Mouse (Mus musculus) embryonic fibroblast, embryonic 13.5 days (primary cell): ENCODE data around the gene Tenm4. TPM values are rescaled to one million over a fixed set of nuclear protein-coding genes. Genes with fewer than 3 reads are reported as not detected.

Source experiments
- H3K27ac ChIP-seq: 2 replicates; pipeline ENCODE4 v1.5.1; 2012; ENCODE audit warnings: low read length, control low read depth, inconsistent platforms; ENCODE audit not compliant: insufficient read depth
- H3K4me1 ChIP-seq: 2 replicates; pipeline ENCODE4 v1.6.1; 2011; ENCODE audit warnings: low read length; ENCODE audit not compliant: control insufficient read depth, insufficient read depth
- H3K4me3 ChIP-seq: 2 replicates; pipeline ENCODE4 v1.5.1; 2011; ENCODE audit warnings: mild to moderate bottlenecking, control low read depth, low read length; ENCODE audit not compliant: insufficient read depth
- CTCF ChIP-seq: IDR thresholded peaks from 2 replicates; pipeline ENCODE4 v1.5.1; 2011; ENCODE audit warnings: mild to moderate bottlenecking, control low read depth, low read length, moderate library complexity, borderline replicate concordance; ENCODE audit not compliant: insufficient read depth
- POLR2A ChIP-seq: IDR thresholded peaks from 2 replicates; pipeline ENCODE4 v1.6.1; 2011; ENCODE audit warnings: low read depth, mild to moderate bottlenecking, control low read depth, low read length, moderate library complexity
- polyA plus RNA-seq: library from polyadenylated mRNA; stranded (reverse); fragments of >200 nt; gene quantifications from 2 replicates; pipeline ENCODE4 v1.2.4, GENCODE M21; 2011; ENCODE audit warnings: low read depth; ENCODE audit not compliant: missing spikeins, insufficient read length

Gene Tenm4
- polyA plus RNA-seq, 1 experiment, result 17.3 TPM

DNA sequence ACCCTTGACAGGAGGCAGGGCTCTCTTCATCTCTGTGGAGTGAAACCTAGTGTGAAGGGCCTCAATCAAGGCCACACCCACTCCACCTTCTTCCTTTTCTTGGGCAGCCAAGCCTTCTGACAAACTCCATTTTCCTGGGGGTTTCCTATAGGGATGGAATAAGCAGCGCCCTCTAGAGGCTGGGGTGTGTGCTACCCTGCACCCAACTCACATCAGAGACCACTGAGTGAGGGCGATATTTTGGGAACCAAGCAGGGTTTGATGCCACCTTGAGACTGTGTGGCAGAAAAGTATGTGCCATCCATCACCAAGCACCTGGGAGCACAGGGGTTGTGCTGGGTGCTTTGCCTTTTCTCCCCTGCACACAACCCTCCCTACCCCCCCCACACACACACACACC, 483.2 kb downstream of the Tenm4 start:
- TF ChIP-seq POLR2A (no peak), CTCF (no peak)
- 0 out of 2 replicates have a peak, but pooled peaks cover 2% of the 10 kb centered on the region for H3K4me1 ChIP-seq
- H3K4me3 ChIP-seq, result no peak overlapping the region
- H3K27ac ChIP-seq, result no peak overlapping the region

DNA sequence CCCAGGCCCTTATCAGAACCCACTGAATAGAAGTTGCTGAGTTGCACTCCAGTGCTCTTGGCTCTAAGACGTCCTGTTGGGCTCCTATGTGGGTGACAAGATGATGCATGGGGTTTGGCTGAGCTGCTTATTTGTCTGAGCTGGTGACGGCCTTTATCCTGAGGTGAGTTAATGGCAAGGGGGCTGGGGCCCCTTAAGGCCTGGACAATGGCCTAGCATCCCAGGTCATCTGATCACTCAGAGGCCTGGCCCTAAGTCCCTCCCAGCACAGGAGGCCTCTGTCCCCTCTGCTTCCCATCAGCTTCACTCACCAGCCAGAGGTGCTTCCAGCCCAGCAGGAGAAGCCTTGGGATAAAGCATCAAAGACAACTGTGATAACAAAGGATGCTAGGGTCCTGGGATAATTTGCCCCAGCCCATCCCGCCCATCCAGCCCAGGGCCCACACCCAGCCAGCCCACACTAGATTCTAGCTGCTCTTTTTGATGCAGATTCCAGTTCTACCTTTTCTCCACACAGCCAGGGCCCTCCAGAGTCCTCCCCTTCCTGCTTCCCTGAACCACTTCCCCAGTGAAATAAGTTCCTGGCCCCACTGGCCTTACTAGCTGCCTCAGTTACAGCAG, 484.2 kb downstream of the Tenm4 start:
- Histone ChIP-seq H3K27ac (no peak overlapping the region), H3K4me3 (no peak overlapping the region), H3K4me1 (0 out of 2 replicates have a peak, but pooled peaks cover 2% of the 10 kb centered on the region)
- TF ChIP-seq CTCF, result no peak
- no peak for TF ChIP-seq POLR2A

DNA sequence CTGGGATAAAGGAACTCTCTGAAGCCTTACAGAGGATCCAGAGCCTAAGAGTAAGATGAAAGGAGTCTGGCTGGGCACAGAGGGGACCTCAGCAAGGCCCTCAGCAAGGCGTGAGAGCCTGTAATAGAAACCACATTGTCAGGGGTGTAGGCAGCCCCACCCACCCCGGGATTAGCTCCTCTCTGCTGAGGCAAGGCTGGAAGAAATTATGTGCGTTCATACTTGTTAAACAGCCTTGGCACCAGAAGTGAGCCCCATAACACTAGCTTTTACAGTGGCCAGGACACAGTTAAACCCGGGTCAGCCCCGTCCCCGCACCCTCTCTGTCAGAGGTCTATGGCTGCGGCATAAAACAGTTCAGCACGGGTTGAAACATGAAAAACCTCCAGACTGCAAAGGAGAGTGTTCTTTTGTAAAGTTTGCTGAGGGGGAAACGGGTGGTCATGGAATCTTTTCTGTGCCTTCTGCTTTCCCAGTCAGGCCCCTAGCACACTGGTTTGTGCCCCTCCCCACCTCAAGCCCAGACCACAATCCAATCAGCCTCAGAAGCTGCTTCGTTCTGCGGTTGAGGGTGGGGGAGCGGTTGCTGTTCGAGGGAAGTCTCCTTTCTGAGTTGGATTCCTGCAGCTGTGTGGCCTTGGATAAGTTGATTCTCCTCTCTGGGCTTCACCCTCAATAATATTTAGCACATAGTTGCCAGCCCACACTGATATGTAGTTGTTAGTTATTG, 486.2 kb downstream of the Tenm4 start:
- Histone ChIP-seq H3K27ac (no peak overlapping the region; the same call in 1 of the 2 replicates), H3K4me3 (no peak overlapping the region), H3K4me1 (0 out of 2 replicates have a peak, but pooled peaks cover 2% of the 10 kb centered on the region)
- no peak for TF ChIP-seq POLR2A
- no peak for TF ChIP-seq CTCF

DNA sequence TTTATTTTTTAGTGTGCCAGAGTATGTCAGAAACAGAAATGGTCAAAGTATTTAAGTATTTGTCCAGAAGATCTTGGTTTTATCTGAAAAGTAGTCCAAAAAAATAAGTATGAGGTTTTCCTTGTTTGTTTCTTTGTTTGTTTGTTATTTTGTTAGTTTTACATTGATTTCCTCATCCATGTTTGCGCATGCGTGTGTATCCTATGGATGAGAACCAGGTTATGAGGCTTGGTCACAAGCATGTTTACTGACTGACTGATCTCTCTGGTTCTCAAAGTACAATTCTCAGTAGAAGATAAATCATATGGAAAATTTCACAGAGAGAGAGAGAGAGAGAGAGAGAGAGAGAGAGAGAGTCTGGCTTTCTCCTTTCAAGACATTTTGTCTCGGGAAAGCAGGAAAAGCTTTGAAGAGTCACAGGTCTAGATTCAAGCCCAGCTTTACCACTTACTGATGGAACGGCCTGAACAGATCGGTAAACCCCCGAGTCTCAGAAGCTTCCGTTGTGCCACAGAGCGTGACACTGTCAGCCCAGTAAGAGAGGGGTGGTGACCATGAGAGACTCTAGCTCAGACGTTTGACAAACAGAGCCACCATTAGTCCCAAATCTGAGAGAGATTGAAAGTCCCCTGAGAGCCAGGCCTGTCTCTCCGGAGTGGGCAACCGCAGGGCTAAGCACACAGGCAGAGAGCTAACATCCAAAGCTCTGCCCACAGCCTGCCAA, 487.0 kb downstream of the Tenm4 start:
- Histone ChIP-seq H3K4me1 (0 out of 2 replicates have a peak, but pooled peaks cover 2% of the 10 kb centered on the region), H3K4me3 (no peak overlapping the region), H3K27ac (no peak overlapping the region)
- TF ChIP-seq CTCF (no peak), POLR2A (no peak)

DNA sequence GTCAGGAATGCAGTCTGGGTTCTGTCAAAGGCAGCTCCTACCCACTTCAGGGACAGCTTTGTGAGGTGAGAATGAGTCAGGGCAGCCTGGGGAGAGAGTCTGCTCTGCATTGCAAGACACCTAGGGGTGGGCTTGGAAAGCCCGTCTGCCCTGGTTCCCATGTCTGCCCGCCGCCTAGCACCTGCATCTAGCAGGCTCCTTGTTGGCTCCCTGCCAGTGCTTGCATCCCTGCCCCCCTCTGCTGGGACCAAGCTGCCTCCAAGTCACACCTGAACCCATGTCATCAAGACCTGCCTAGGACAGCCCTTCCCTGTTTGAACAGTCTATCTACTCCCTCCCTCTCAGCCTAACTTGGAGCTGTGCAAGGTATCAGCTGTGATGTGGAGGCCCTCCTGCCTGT, 489.9 kb downstream of the Tenm4 start:
- H3K4me1 ChIP-seq, result 0 out of 2 replicates have a peak, but pooled peaks cover 2% of the 10 kb centered on the region
- no peak for TF ChIP-seq CTCF
- TF ChIP-seq POLR2A, result no peak
- H3K27ac ChIP-seq, result no peak overlapping the region
- no peak overlapping the region for H3K4me3 ChIP-seq

DNA sequence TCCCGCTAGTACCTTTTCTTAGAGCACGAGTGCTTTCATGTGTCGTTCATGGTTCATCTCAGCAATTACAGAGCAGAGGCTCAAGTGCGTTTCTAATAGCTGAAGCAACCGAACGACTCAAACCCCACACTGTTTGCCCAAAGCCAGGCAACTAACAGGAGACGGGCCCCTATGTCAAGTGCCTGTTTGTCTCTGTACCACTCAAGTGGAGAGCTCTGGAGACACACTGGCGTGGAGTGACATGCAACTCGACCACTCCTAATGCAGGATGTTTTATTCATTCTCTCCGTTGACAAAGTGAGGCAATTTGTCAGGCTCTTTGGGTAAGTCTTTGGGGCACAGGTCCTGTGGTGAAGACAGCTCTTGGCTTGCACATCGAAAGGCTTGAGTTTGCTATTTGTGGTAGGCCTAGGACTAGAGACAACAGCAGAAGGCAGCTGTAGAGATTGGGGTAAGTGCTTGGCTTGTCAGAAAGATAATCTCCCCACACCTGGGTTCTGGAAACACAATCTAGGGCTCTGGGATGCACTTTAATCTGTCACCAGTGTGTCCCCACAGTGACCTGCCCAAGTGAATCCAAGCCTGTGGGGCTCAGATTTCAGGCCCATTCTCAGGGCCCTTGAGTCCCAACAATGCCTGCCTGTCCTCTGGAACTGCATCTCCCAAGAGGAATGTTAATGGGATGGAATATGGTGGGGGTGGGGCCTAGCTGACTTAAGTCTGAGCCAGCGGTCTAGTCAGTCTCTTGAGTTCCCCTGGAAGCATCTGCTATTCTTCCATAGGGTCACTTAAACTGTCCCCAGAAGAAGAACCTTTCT, 490.5 kb downstream of the Tenm4 start:
- H3K4me1 ChIP-seq, result 0 out of 2 replicates have a peak, but pooled peaks cover 2% of the 10 kb centered on the region
- TF ChIP-seq CTCF, result no peak
- no peak for TF ChIP-seq POLR2A

DNA sequence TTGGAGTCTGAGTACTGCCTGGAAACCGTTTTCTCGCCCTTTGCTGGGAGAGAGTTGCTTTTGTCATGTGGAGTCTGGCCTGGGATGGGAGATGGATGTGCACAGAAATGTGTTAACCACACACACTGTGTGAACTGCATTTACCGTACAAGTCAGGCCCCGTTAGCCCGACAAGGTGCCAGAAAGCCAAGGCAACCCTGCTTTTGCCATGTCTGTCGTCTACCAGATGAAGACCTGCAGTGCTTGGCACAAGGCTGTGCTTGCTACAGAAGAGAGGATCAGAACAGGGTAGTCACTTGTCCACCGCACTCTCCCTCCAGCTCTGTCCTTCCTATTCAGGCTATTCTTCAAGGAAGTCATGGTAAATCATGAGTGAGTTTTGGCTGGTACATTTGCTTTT, 492.3 kb downstream of the Tenm4 start:
- Histone ChIP-seq H3K4me1 (no peaks in the 10 kb centered on the region), H3K4me3 (no peak overlapping the region), H3K27ac (no peak overlapping the region)
- TF ChIP-seq POLR2A, result no peak
- no peak for TF ChIP-seq CTCF

More for the DNA sequence above, 490.5 kb downstream of the Tenm4 start:
- Histone ChIP-seq H3K4me3 (no peak overlapping the region), H3K27ac (no peak overlapping the region)

DNA sequence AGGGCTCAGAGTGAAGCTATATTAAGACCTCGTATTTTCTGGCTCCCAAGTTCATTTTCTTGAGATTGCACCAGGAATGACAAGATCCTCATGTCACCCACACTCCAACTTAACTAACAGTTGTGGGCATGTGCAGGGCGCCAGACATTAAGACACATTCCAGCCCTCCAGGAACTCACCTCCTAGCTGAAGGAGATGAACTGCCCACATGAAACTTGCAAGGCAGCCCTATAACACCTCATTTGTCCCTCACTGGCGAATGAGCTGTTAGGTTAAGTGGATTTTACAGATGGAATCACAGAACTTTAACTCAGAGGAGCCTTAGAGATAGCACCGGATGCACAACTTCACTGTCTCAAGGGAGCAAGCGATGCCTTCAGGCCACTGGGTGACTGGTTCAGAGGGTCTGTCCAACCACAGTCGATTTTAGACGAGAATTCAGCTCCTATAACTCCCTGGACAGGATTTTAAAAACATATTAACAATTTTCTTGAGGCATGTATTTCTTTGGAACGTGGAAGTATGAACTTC, 495.4 kb downstream of the Tenm4 start:
- TF ChIP-seq POLR2A, result no peak
- TF ChIP-seq CTCF, result no peak
- H3K4me1 ChIP-seq, result no peaks in the 10 kb centered on the region
- no peak overlapping the region for H3K27ac ChIP-seq
- H3K4me3 ChIP-seq, result no peak overlapping the region

DNA sequence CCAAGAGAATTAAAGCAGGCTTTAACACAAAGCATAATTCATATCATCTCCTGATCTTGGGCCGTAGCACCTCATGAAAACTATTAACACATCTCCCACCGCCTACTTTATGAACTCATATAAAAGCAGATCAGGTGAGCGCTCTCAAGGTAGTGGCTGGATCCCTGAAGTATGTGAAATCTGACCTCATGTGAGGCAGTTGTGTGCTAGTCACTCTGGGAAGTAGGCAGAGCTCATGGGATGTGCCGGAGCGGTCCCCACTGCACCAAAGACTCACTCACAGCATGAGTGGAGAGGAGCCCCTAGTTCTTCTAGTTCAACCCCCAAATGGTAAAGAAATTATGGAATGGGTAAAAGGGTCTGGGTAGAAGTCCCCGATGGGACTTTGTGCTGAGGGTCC, 496.6 kb downstream of the Tenm4 start:
- TF ChIP-seq POLR2A, result no peak
- TF ChIP-seq CTCF, result no peak
- Histone ChIP-seq H3K27ac (no peak overlapping the region), H3K4me3 (no peak overlapping the region), H3K4me1 (no peaks in the 10 kb centered on the region)
